Mouse (Mus musculus) kidney, postnatal 4 days (tissue): Measurements from ENCODE around the gene Nr2c2ap.
A peak's percentile ranks its signal among the peaks of the same experiment; 100 is the strongest.

Experiments
- DNase-seq, 2 experiments: peaks; one replicate each; pipeline ENCODE4 v3.0.0; 2021; ENCODE audit warnings: mixed read lengths in 2 of 2

Nr2c2ap gene

DNA sequence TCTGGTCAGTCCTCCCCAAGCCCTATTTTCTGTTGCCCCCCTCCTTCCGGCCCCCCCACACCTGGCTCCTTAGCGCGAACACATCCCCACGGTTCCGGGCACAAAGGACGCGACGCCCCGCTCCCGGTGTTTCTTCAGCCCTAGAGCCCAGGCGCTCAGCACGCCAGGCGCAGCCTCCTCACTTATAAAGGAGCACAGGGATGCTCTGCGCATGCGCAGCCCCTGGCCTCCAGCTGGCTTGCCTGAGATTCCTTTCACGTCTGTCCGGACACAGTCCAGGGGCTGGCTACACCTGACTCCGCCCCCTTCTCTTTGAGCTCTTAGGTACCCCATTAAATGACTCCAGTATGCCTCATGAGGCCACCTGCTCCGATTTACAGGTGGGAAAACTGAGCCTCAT is 10.5 kb upstream of the Nr2c2ap start, which contains the start of gene Ncan:
TSS of gene Ncan (minus strand) at position 207 of the 400 bp plus-strand sequence.
- DNase-seq: peak; percentile 86 to 90

DNA sequence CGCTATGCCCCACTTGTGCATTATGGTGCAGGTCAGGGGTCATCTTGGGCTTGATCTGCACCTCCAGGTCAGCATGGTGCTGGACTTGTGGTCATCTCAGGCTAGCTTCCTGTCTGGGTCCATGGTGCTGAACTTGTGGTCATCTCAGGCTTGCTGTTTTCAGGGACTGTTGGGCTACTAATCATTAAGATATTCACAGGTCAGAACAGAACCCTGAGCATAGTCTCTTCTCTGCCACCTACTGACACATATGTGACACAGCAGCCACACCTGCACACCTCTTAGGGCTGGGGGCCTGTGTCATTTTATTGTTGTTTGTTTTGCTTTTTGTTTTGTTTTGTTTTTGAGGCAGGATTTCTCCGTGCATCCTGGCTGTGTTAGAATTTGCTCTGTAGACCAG is 8.3 kb upstream of the Nr2c2ap start:
- peak in 1 of 2 experiments; percentile 17 for DNase-seq

DNA sequence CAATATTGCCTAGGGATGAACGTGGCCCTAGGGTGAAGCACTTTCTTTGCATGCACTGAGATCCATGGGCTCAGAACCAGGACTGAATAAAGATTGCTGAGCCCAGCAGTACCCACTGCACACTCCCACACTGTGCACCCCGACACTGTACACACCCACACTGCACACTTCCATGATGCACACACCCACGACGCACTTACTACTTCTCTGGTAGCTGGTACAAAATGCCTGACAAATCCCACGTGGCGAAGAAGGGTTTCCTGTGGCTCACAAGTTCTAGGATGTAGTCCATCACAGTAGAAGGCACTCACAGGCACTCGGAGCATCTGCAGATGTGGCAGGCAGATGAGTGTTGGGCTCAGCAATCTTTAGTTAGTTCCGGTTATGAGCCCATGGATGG is 6.1 kb upstream of the Nr2c2ap start:
- no peak for DNase-seq

DNA sequence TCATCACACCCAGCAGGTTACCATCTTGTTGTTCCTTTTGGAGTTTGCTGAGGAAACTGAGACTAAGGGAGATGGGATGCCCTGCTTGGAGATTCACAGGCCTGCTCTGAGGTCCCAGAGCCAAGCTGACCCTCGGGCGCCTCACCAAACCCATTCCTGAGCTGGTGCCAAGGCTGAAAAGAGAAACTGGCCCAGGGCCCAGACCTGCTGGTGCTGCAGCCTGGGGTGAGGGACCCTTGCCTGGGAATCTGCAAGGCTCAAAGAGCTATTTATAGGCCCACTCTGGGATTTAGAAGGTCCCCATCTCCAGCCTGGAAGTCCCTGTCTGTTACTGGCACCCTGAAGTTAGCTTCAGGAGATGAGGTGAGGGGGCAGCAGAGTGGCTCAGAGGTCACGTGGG is 2.7 kb upstream of the Nr2c2ap start:
- peak in 1 of 2 experiments; percentile 16 for DNase-seq

DNA sequence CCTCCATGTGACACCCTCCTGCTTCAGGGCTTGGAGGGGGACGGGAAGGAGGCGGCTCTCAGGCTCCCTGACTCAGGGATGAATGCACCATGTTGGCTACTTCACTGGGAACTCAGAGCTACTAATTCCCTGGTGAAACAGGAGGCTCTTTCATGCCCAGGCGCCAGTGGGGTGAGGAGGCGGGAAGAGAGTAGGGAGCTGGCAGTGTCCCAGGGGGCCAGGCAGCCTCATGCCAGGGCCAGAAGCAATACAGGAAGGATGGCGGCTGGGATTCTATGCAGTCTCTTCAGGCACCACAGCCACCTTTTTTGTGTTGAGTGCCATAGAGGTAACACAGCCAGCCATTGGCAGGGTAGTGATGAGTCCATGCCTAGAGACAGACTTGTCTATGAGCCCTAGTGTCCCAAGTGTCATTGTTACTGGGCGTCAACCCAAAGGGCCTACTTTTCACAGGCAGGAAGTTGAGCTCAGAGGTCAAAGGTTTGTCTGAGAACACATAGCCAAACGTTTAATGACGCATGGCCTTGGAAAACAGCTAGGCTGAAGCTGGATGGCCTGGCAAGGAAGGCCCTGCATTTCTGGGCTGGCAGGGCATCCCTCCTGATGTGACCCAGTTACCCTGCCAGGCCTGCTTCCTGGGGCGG is 1.7 kb upstream of the Nr2c2ap start:
- no peak for DNase-seq

DNA sequence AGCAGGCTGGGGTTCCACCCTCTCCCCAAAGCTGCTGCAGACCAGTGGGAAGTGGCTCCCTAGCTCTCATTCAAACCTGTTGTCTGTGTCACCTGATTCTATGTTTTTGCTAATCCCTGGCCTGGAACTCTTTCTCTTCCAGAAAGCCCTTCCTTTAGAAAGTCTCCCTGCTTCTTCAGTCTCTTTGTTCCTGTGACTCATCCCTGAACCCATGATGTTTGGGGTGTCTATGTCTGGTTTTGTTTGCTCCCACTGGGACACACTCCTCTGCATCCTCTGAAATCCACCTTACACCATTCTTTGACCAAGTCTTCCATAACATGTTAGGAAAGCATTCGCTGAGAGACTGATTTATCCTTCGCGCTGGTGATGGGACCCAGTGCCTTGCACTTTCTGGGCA is 1.1 kb upstream of the Nr2c2ap start:
- no peak for DNase-seq

DNA sequence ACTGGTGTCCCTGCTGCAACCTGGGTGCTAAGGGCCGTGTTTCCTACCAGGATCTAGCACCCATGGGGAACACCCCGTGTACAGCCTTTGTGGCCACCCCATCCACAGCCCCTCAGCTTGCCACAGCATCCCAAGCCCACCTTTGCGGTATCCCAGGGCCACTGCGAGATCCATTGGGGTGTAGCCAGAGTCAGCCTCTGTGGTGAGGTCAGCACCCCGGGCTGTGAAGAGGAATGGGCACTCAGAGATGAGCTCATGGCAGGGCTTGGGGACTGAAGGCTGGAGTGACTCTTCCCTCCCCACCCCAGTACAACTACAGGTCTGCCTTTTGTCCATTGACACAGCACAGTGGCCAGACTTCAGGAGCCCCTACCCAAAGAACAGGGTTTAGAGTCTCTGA is 3.0 kb downstream of the Nr2c2ap start:
- DNase-seq: no peak

DNA sequence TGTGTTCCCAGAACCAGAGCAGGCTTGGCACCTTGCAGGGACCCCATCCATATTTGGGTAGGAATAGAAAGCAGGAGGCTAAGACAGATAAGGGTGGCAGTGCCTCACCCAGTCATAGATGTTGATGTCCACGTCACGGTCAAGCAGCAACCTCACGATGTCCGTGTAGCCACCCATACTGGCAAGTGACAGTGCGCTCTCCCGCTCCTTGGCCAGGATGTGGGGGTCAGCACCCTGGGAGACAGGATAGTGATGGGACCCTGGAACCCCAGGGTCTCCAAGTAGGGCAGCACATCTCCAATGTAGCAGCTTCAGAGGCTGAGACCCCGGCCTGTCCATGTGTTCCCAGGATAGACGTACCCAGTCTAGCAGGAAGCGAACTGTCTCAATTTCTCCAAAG is 3.8 kb downstream of the Nr2c2ap start:
- no peak for DNase-seq

DNA sequence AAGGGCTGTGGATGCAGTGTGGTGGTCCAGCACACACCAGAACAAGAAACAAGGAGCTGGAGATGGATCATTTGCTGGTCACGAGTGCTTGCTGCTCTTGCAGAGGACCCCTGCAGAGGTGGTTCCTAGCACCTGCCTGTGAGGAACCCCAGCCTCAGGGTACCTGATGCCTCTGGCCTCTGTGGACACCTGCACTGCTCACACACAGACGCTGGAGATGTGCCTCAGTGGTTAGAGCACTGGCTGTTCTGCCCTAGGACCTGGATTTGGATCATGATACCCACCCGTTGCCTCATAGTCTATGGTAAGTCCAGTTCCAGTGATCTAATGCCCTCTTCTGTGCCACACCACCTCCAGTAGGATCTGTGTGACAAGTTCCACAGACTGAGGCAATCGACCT is 5.5 kb downstream of the Nr2c2ap start:
- no peak for DNase-seq

DNA sequence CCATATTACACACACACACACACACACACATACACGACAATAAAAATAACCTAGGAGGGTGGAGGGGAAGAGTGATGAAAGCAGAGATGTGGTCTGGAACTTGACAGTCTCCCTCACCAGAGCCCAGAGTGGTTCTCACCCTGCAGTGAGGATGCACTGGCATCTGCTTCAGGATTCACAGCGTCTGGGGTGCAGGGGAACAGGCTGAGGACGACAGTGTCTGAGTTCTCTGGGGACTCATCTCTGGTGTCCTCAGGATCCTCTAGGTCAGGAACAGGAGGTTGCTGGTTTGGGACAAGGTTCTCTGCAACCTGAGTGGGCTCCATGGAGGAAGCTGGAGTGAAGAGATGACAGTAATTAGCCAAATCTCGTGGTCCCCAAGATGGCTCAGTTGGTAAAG is 6.8 kb downstream of the Nr2c2ap start:
- DNase-seq: no peak

DNA sequence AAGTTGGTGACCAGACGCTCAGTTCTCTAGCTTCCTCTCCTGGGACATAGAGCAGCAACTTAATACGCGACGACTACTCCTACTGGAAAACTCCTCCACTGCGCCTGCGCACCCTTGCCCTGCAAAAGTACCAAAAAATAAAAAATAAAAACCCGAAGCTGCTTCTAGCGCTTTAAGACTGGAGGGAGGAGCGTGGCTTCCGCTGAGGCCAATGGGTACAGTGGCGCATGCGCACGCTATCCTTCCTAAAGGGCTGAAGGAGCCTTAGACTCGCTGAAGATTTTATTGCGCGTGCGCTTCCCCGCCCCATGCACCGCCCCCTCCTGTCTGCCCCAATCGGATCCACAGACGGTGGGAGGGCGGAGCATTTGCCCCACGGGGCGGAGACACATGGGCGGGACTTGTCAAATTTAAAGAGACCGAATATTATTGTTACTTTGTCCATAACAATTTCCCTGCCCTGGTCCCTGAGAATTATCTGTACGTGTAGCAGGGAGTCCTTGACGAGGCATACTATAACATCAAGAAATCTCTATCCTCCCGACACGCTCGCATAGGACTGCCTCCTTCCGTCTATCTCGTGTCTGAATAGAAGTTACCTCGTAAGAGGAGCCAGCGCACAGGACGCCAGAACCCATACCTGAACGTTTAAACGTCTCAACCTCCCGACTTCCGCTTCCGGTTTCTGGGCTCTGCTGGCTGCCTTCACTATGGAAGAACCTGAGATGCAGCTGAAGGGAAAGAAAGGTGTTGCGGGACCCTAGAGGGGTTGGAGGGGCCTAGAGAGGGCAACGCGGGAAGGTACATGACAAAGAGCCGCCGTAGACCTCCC is 8.1 kb downstream of the Nr2c2ap start, which contains the start of the genes Rfxank, Borcs8 and Mef2b:
TSS of gene Rfxank (minus strand) at position 129 of the 832 bp plus-strand sequence.
TSS of gene Borcs8 (plus strand) at position 474 of the 832 bp plus-strand sequence.
TSS of gene Mef2b (plus strand) at position 686 of the 832 bp plus-strand sequence.
- DNase-seq: peak; percentile 99 to 100

DNA sequence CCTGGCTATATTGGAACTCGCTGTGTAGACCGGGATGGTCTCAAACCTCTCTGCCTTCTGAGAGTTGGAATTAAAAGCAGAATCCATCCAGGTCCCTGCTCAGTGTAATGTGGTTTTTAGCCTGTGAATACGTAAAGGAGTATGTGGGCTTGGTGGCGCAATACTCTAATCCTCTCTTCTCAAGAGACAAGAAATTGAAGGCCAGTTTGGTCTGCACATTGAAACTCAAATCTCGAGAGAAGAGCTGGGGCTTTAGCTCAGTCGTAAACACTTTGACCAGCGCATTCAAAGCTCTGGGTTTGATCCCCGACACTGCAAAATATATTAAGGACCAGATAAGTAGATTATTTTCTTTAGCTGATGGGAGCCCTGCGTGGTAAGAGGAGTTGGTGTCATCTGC is 8.8 kb downstream of the Nr2c2ap start:
- DNase-seq: no peak

DNA sequence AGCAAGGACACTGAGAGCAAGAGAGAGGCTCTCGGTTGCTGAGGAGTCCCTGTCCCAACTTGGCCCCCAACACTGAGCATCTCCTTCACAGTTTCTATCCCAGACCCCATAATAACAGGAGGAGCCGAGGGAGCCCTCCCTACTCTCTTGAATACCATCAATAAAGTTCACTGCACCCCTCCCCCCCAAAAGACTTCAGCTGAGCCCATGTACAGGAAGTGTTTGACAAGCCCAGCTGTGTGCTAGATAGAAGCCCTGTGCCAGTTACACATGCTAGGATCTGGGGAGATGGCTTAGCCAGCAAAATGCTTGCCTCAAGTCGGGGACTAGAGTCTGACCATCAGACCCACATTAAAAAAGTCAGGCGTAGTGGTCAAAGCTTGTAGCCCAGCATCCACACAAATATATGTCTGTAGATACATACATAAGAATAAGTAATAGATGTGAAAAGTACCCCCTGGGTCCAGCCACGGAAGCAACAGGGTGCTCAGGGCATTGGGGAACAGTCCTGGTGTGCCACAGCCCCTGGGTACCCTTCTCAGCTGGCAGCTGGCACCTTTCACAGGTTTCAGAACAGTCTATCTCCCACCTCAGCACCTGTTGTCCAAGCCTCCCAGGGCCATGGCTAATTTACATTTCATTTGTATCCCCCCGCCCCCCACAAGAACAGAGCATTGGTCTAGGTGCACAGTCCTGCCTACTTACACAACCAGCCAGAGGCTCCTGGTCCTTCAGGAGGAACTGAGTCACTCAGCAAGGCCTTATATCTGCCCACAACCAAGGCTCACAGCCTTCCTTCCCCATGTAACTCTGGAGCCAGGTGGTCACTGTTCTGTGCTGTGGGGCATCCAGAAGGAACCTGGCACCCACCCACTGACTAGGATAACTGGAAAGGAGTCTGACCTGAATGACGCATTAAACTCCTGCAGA is 16.8 kb downstream of the Nr2c2ap start:
- DNase-seq: no peak

DNA sequence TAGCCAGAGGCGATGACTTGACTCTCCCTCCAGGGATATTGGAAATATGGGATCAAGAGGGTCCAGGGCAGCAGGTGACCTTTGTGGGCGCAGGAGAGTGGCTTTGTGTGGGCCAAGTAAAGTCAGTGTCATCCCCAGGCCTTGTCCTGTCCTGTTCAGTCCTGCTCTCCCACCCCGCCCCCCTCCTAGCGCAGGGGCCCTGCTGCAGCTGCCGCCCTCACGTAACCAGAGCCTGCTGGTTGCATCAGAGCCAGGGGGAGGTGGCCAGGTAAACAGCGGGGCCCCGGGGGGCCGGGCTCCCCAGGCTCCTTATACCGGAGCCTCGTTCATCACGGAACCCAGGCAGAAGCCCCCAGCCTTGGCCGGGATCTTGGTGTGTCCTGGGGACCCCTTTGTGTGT is 19.0 kb downstream of the Nr2c2ap start:
- DNase-seq: no peak

DNA sequence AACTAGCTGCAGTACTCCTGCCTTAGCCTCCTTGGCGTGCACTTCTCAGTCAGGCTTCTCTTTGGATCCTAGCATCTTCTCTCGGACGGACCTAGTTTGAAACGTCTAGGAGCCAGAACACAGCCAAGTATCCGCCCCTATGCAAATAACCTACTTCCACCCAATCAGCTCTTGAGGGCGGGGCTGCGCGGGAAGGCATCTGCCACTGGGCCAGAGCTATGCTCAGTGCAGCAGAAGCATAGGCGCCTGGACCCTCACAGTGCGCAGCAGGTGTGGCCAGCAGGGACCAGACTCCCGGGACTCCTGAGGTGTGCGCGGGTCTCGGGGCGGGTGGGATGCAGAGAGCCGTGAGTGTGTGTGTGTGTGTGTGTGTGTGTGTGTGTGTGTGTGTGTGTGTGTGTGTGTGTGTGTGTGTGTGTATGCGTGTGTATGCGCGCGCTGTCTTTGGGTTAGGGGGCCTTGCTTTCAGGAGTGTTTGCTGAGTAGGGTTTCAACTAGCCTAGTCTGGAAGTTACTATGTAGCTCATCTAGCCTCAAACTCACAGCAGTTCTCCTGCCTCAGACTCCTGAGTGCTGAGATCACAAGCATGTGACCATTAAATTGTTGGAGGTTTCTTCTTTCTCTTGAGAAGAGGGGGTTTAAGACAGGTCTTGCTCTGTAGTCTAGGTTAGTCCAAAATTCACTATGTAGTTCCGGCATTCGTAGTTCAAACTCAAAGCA is 21.6 kb downstream of the Nr2c2ap start:
- peak; percentile 86 to 90 for DNase-seq

DNA sequence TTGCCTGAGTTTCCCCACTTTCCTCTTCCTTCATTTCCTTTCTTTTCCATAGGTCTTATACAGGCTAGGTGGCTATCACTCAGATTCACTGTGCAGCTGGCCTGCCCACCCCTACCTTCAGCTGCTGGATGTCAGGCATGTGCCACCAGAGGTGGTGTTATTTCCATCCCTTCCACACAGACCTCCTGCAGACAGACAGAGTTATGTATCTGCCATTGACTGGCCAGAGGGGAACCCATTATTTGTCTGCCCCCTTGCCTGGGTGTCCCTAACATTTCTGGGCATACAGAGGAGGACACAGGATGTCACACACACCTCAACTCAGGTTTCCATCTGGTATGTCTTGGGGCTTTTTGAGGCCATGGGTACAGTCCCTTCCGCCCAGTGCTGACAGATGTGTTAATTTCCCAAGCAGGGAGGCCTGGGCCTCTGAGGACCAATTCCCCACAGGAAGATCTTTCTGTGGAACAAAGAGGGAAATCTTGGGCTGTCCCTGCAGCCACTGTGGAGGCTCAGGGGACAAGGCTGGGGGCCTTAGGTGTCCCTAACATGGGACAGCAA is 26.2 kb downstream of the Nr2c2ap start:
- DNase-seq: no peak

DNA sequence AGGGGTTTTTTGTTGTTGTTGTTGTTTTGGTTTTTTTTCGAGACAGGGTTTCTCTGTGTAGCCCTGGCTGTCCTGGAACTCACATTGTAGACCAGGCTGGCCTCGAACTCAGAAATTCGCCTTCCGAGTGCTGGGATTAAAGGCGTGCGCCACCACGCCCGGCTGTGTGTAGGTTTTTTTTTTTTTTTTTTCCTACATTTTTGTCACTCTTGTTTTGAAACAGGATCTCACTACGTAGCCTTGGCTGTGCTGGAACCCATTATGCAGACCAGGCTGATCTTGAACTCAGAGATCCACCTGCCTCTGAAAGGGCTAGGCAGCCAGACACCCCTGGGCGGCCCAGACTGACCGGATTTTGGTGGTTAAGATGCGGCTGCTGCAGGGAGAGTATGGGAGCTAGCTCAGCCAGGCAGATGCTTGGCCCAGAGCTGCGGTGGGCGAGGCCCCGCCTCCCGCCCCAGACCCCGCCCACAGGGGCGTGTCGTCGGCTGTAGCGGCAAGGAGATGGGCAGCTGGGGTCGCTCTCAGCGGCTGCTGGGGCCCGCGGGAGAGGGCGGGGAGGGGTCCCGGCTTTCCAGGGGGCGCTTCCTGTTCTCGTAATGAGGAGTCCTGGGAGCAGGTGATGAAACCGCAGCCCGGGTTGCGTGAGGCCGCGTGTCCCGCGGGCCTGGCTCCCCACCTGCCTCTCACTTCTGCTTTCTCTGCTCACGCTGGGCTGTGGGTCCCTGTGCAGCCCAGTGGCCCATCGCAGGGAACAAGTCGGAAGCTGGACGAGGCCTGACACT is 27.1 kb downstream of the Nr2c2ap start:
- peak; percentile 83 to 89 for DNase-seq

DNA sequence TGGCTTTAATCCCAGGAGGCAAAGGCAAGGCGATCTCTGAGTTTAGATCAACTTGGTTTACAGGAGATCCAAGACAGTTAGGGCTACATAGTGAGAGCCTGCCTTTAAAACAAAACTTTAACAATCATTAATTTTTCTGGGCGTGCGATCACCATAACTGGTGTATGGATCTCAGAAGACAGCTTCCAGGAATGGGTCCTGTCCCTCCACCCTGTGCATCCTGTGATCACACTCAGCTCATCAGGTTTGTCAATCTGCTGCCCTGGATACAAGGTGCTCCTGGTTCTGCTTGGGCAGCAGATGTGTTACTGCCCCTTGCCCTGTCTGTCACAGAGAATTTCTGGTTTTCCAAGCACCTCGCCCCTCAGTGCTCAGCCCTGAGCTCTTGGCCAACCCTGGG is 28.1 kb downstream of the Nr2c2ap start:
- DNase-seq: no peak

DNA sequence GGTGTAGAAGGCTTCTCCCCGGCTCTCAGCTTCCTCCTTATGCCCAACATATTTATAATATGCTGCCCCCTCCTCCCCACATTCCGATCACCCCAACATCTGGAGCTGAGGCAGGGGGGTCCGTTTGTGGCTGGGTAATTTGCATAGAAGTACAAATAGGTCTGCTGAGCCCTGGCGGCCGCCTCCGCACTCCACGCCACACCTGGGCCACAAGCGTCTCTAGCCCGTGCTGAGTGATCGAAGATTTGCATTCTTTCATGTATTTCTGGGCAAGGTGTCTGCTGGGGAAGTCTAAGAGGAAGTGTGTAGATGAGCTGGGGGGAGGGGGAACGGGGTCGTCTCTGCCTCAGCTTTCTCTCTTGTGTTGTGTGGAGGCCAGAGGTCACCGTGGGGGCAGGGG is 28.9 kb downstream of the Nr2c2ap start:
- no peak for DNase-seq

DNA sequence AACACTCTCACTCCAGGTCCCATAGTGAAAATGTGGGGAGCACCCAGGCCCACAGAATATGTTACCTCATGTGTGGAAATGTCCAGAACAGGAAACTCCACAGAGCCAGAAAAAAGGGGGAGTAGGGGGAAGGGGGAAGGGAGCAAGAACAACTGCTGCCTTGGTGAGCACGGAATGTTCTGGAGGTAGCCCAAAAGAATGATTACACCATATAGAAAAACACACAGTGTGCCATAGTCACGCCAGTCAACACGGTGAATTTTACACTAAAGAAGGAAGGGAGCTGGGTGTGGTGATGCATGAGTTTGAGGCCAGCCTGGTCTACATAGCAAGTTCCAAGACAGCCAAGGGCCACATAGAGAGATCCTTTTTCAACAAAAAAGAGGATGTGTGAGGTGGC is 32.2 kb downstream of the Nr2c2ap start:
- DNase-seq: no peak

DNA sequence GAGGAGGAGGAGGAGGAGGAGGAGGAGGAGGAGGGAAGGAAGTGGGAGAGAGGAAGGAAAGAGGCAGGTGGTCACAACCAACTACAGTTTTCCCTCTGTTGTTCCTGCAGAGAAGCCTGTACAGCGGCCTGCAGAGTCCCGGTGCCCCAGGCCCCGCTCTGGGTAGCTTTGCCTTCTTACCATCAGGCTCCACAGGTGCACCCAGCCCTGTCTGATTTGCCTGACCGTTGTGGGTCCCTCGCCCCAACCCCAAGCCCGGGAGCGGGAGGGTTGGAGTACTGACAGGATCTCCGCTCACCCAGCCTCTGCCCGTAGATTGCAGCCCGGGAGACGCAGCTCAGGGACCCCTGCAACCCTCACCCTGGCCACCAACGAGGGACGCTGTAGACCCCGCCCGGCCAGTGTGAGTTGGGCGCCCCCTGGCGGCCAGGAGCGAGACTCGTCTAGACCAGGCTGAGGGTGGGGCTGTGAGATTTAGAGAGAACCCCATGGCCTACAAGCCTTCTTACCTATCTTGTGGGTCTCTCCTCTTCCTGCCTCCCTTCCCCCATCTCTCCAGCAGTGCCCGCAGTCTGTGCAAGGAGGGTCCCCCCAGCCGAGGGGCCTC is 35.5 kb downstream of the Nr2c2ap start:
- DNase-seq: peak; percentile 85 to 88
